Mouse (Mus musculus): ENCODE measurements at regions not wholly inside any gene's neighbourhood (a gene's known extent, or its start where the extent isn't known, plus 50 kb on each side); places are given as distances from the start of the nearest gene placed in this dataset.

- TF ChIP-seq POLR2A (IDR thresholded peaks at IDR 0.05; ENCODE audit: low read depth, low read length) (no peak), CTCF (conservative IDR thresholded peaks at IDR 0.05; ENCODE audit: insufficient read depth, insufficient read length, low read depth, low read length) (no peak)
Measured at GRCm38 (mm10) chr17:43169435-43169834, 100.7 kb upstream of the Adgrf1 start.

All from kidney, adult 2 months (tissue).